Mouse (Mus musculus): Measurements from ENCODE around the gene Hcfc1r1.

The Hcfc1r1 gene

DNA sequence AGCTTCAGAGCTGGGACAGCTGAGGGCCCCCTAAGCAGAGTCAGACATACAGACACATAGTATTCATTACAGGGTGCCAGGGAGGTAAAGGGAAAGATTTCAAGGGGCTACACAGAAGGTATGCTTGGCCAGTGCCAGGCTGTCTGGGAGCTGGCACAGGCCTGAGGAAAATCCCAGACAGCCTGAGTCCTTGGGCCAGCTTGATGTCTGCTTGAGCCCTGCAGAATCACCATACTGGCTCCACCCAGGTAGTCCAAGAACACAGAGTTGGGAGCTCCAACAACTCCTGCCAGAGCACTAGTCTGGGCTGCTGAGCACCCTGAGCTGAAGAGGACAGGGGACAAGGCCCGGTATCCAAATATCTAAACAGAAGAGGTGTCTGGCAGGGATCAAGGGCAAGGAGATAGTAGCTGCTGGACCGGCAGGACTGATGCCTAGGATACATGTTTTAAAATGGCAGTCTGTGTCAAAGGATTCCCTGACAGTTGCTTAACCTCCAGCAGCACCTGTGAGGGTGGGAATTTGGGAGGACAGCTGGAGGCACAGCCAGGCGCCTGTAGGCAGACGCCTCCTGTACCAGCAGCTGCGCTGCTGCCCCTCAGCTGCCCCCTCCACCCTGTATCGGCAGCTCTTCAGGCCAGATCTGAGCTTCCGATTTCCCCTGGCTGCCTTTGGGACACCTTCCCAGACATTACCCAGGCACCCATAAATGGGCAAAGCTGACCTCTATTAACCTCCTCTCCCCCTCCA is 49.2 kb downstream of the Hcfc1r1 start, which contains the start of gene 1520401A03Rik:
1520401A03Rik (minus strand) TSS at position 408 of the 750 bp plus-strand sequence.
- DNase-seq: no peak

Measured in kidney, postnatal 14 days (tissue).